Mouse (Mus musculus) Patski (cell line): ENCODE data around the gene Bsn. TPM values are rescaled to one million over a fixed set of nuclear protein-coding genes. Genes with fewer than 3 reads are reported as not detected.

Experiments used
- ATAC-seq: fragments of 100-300 bp; one replicate; pipeline ENCODE4 v1.8.0; 2021
- CTCF ChIA-PET: fragments of 350-600 bp; sonication (Branson Sonifier 250); formaldehyde crosslinking; loops from one replicate; lab custom pipeline; 2022; ENCODE audit warnings: inconsistent platforms; lab: Charles Lee
- POLR2A ChIA-PET: fragments of 350-600 bp; sonication (Branson Sonifier 250); formaldehyde crosslinking; loops from one replicate; lab custom pipeline; 2022; ENCODE audit warnings: antibody characterized with exemption, inconsistent platforms; lab: Charles Lee
- DNase-seq: peaks from one replicate; pipeline ENCODE4 v3.0.0-alpha.2; 2011; ENCODE audit warnings: low read depth, low spot score
- H3K27me3 ChIP-seq: fragments of 371-371 bp; one replicate; pipeline ENCODE4 v1.5.1; 2021
- CTCF ChIP-seq: fragments of 100-300 bp; IDR thresholded peaks from one replicate; pipeline ENCODE4 v1.5.1; 2021
- in situ Hi-C: fragments of 300-500 bp; cut with MboI; formaldehyde crosslinking; loops from 3 replicates; pipeline ENCODE4 v1.11.1; 2018; ENCODE audit warnings: low pct_unique_long_range_greater_than_20kb, mixed read lengths
- polyA plus RNA-seq: library from polyadenylated mRNA; unstranded; gene quantifications from one replicate; pipeline ENCODE4 v1.2.3, GENCODE M21; 2021

Bsn gene
- polyA plus RNA-seq, 1 experiment from 2014 or later: 0.08 TPM

- DNase-seq (no peak), ATAC-seq (no peak)
- POLR2A ChIA-PET: no interaction called here
- in situ Hi-C loops: no loop called here
- H3K27me3 ChIP-seq: no peaks in the 10 kb centered on the region
- CTCF ChIA-PET: no interaction called here
- TF ChIP-seq CTCF: no peak
Measured at GRCm38 (mm10) chr9:108072481-108072924, 117.7 kb downstream of the Bsn start.

GRCm38 (mm10) chr9:108071801-108072200 is 118.4 kb downstream of the Bsn start:
- no peak for DNase-seq
- CTCF ChIA-PET: no interaction called here
- no peaks in the 10 kb centered on the region for H3K27me3 ChIP-seq
- in situ Hi-C loops: no loop called here
- POLR2A ChIA-PET: no interaction called here
- no peak for TF ChIP-seq CTCF
- no peak for ATAC-seq

- CTCF ChIA-PET: interaction anchor here (1.2 to 2.6 kb wide), 2 partner anchors 9 to 14 kb away, joined by 3 to 8 read pairs; no protein-coding TSS in a partner anchor
- ATAC-seq: no peak
- POLR2A ChIA-PET: interaction anchor here (1.1 kb wide), 1 partner anchor 9 kb away, joined by 4 read pairs; no protein-coding TSS in a partner anchor
- in situ Hi-C loops: no loop called here
- DNase-seq: no peak
- TF ChIP-seq CTCF: no peak
- no peaks in the 10 kb centered on the region for H3K27me3 ChIP-seq
Measured at GRCm38 (mm10) chr9:108069529-108069928, 120.7 kb downstream of the Bsn start.

- in situ Hi-C loops: no loop called here
- no peak for TF ChIP-seq CTCF
- ChIA-PET CTCF (interaction anchor here (1.2 to 3.7 kb wide), 3 partner anchors 9 to 164 kb away, joined by 3 to 14 read pairs (median 8); partner anchors contain the start of gene Mst1r), POLR2A (no interaction called here)
- DNase-seq: no peak
- ATAC-seq: no peak
- H3K27me3 ChIP-seq: no peaks in the 10 kb centered on the region
Measured at GRCm38 (mm10) chr9:108069007-108069406, 121.2 kb downstream of the Bsn start.

- ATAC-seq: peak; percentile 49
- peak; percentile 31 for DNase-seq
- in situ Hi-C loops: no loop called here
- TF ChIP-seq CTCF: no peak
- ChIA-PET CTCF (interaction anchor here (0.9 to 3.7 kb wide), 9 partner anchors 9 to 162 kb away, joined by 3 to 14 read pairs (median 5); partner anchors contain the start of genes Amigo3 and Mst1r), POLR2A (no interaction called here)
- no peaks in the 10 kb centered on the region for H3K27me3 ChIP-seq
Measured at GRCm38 (mm10) chr9:108067900-108068299, 122.3 kb downstream of the Bsn start.

GRCm38 (mm10) chr9:108067199-108067598 is 123.0 kb downstream of the Bsn start:
- CTCF ChIA-PET: interaction anchor here (0.9 to 3.7 kb wide), 11 partner anchors 9 to 162 kb away, joined by 3 to 14 read pairs (median 5); partner anchors contain the start of genes Amigo3 and Mst1r
- H3K27me3 ChIP-seq: no peaks in the 10 kb centered on the region
- POLR2A ChIA-PET: no interaction called here
- in situ Hi-C loops: no loop called here
- TF ChIP-seq CTCF: no peak
- no peak for DNase-seq
- ATAC-seq: no peak

GRCm38 (mm10) chr9:108065491-108066011 is 124.6 kb downstream of the Bsn start:
- POLR2A ChIA-PET: no interaction called here
- no peak for TF ChIP-seq CTCF
- ATAC-seq (no peak), DNase-seq (no peak)
- no peaks in the 10 kb centered on the region for H3K27me3 ChIP-seq
- in situ Hi-C loops: no loop called here
- CTCF ChIA-PET: interaction anchor here (0.7 to 3.7 kb wide), 4 partner anchors 10 to 160 kb away, joined by 3 to 14 read pairs (median 4); partner anchors contain the start of gene Mst1r

- ChIA-PET CTCF (interaction anchor here (1.7 kb wide), 1 partner anchor 159 kb away, joined by 5 read pairs; no protein-coding TSS in a partner anchor), POLR2A (no interaction called here)
- in situ Hi-C loops: no loop called here
Measured at GRCm38 (mm10) chr9:108063361-108063760, 126.8 kb downstream of the Bsn start.

GRCm38 (mm10) chr9:108062142-108062541 is 128.0 kb downstream of the Bsn start:
- CTCF ChIA-PET: no interaction called here
- in situ Hi-C loops: no loop called here
- ATAC-seq: no peak

More at GRCm38 (mm10) chr9:108063361-108063760, 126.8 kb downstream of the Bsn start:
- ATAC-seq: no peak
- DNase-seq: no peak
- TF ChIP-seq CTCF: no peak
- H3K27me3 ChIP-seq: no peaks in the 10 kb centered on the region

GRCm38 (mm10) chr9:108058291-108058690 is 131.9 kb downstream of the Bsn start:
- in situ Hi-C loops: loop anchor here (5.0 kb wide), 2 partner anchors 91 to 166 kb away; no protein-coding TSS in a partner anchor
- no peaks in the 10 kb centered on the region for H3K27me3 ChIP-seq
- ChIA-PET CTCF (interaction anchor here (2.1 kb wide), 1 partner anchor 9 kb away, joined by 7 read pairs; no protein-coding TSS in a partner anchor), POLR2A (no interaction called here)
- ATAC-seq (no peak), DNase-seq (no peak)
- TF ChIP-seq CTCF: no peak

More at GRCm38 (mm10) chr9:108062142-108062541, 128.0 kb downstream of the Bsn start:
- TF ChIP-seq CTCF: no peak
- POLR2A ChIA-PET: no interaction called here
- no peak for DNase-seq
- H3K27me3 ChIP-seq: no peaks in the 10 kb centered on the region

GRCm38 (mm10) chr9:108057262-108057562 is 133.0 kb downstream of the Bsn start:
- no peaks in the 10 kb centered on the region for H3K27me3 ChIP-seq
- CTCF ChIA-PET: interaction anchor here (1.0 kb wide), 1 partner anchor 11 kb away, joined by 3 read pairs; no protein-coding TSS in a partner anchor
- no peak for TF ChIP-seq CTCF
- DNase-seq (no peak), ATAC-seq (no peak)
- in situ Hi-C loops: loop anchor here (5.0 kb wide), 2 partner anchors 90 to 165 kb away; no protein-coding TSS in a partner anchor
- POLR2A ChIA-PET: no interaction called here
